Mouse (Mus musculus) T-helper 2 cell (primary cell): ENCODE measurements around the gene Hspa1a.
"Not testable (repeated sequence)": the region's sequence is repeated elsewhere in the genome, so short reads cannot be mapped to it uniquely, and the experiment has no call there.

Experiments used
- in situ Hi-C: fragments of 300-600 bp; cut with MboI, MseI; formaldehyde crosslinking; loops from one replicate; pipeline ENCODE4 v1.15.1; 2025; ENCODE audit warnings: high pct_unique_total_duplicates

Gene Hspa1a

GRCm38 (mm10) chr17:34951636-34952377 is 20.1 kb downstream of the Hspa1a start:
- in situ Hi-C loops, result no loop called here

- in situ Hi-C loops, result no loop called here
Observed at GRCm38 (mm10) chr17:34950514-34951455, 21.2 kb downstream of the Hspa1a start.

- in situ Hi-C loops, result no loop called here
Observed at GRCm38 (mm10) chr17:34949553-34949969, 22.4 kb downstream of the Hspa1a start.

- in situ Hi-C loops, result not testable (repeated sequence)
Observed at GRCm38 (mm10) chr17:34948721-34949552, 23.0 kb downstream of the Hspa1a start.

GRCm38 (mm10) chr17:34947606-34948005 is 24.4 kb downstream of the Hspa1a start:
- in situ Hi-C loops, result no loop called here

GRCm38 (mm10) chr17:34946486-34947140 is 25.3 kb downstream of the Hspa1a start:
- in situ Hi-C loops, result no loop called here

GRCm38 (mm10) chr17:34944362-34944761 is 27.6 kb downstream of the Hspa1a start:
- in situ Hi-C loops, result no loop called here

GRCm38 (mm10) chr17:34943128-34943815 is 28.7 kb downstream of the Hspa1a start:
- in situ Hi-C loops, result no loop called here

- in situ Hi-C loops, result no loop called here
Observed at GRCm38 (mm10) chr17:34941344-34942041, 30.5 kb downstream of the Hspa1a start.

- in situ Hi-C loops, result loop anchor here (5.0 kb wide), 1 partner anchor 36 kb away; no protein-coding TSS in a partner anchor
Observed at GRCm38 (mm10) chr17:34937960-34938505, 33.9 kb downstream of the Hspa1a start.

GRCm38 (mm10) chr17:34934830-34935229 is 37.1 kb downstream of the Hspa1a start:
- in situ Hi-C loops, result loop anchor here (5.0 kb wide), 1 partner anchor 33 kb away; no protein-coding TSS in a partner anchor

GRCm38 (mm10) chr17:34934031-34934430 is 37.9 kb downstream of the Hspa1a start:
- in situ Hi-C loops, result no loop called here

- in situ Hi-C loops, result no loop called here
Observed at GRCm38 (mm10) chr17:34932287-34932686, 39.7 kb downstream of the Hspa1a start.

- in situ Hi-C loops, result no loop called here
Observed at GRCm38 (mm10) chr17:34931735-34932098, 40.2 kb downstream of the Hspa1a start.

GRCm38 (mm10) chr17:34931061-34931734 is 40.8 kb downstream of the Hspa1a start, which contains the start of gene Neu1:
Neu1 (plus strand) TSS chr17:34931253.
- in situ Hi-C loops, result no loop called here

GRCm38 (mm10) chr17:34928841-34929240 is 43.1 kb downstream of the Hspa1a start:
- in situ Hi-C loops, result no loop called here

GRCm38 (mm10) chr17:34927306-34928019 is 44.5 kb downstream of the Hspa1a start:
- in situ Hi-C loops, result no loop called here

GRCm38 (mm10) chr17:34924258-34924657 is 47.7 kb downstream of the Hspa1a start:
- in situ Hi-C loops, result no loop called here
